Mouse (Mus musculus) neural tube, embryonic 11.5 days (tissue): ENCODE results near the gene Map4k1. TPM values are rescaled to one million over a fixed set of nuclear protein-coding genes. Genes with fewer than 3 reads are reported as not detected.

Experiments
- ATAC-seq: fragments of 200-750 bp; cut with Nextera tagmentation; 2 replicates; pipeline ENCODE4 v1.8.0; 2017; ENCODE audit warnings: moderate number of reproducible peaks, mild to moderate bottlenecking, moderate TSS enrichment, moderate library complexity; ENCODE audit not compliant: insufficient read depth, low FRiP score, low TSS enrichment
- DNase-seq: peaks from one replicate; pipeline ENCODE4 v3.0.0-alpha.2; 2015; ENCODE audit warnings: low spot score
- H3K27ac ChIP-seq: fragments of 300-500 bp; sonication (generic); 2 replicates; pipeline ENCODE4 v1.5.1; 2014; ENCODE audit warnings: low read depth, mild to moderate bottlenecking, low read length
- H3K27me3 ChIP-seq: fragments of 300-500 bp; sonication (generic); 2 replicates; pipeline ENCODE4 v1.6.1; 2014; ENCODE audit warnings: mild to moderate bottlenecking, low read length, mixed read lengths; ENCODE audit not compliant: control insufficient read depth, insufficient read depth
- H3K36me3 ChIP-seq: fragments of 300-500 bp; sonication (generic); 2 replicates; pipeline ENCODE4 v1.6.1; 2014; ENCODE audit warnings: mild to moderate bottlenecking, low read length, moderate library complexity, mixed read lengths; ENCODE audit not compliant: control insufficient read depth, insufficient read depth
- H3K4me1 ChIP-seq: fragments of 300-500 bp; sonication (generic); 2 replicates; pipeline ENCODE4 v1.6.1; 2014; ENCODE audit warnings: low read length, mixed read lengths; ENCODE audit not compliant: control insufficient read depth, insufficient read depth
- H3K4me2 ChIP-seq: fragments of 300-500 bp; sonication (generic); 2 replicates; pipeline ENCODE4 v1.6.1; 2014; ENCODE audit warnings: low read depth, mild to moderate bottlenecking, moderate library complexity
- H3K4me3 ChIP-seq: fragments of 300-500 bp; sonication (generic); 2 replicates; pipeline ENCODE4 v1.5.1; 2014; ENCODE audit warnings: low read depth, low read length
- H3K9ac ChIP-seq: fragments of 300-500 bp; sonication (generic); 2 replicates; pipeline ENCODE4 v1.6.1; 2014; ENCODE audit warnings: mild to moderate bottlenecking, low read length
- H3K9me3 ChIP-seq: fragments of 300-500 bp; sonication (generic); 2 replicates; pipeline ENCODE4 v1.6.1; 2016; ENCODE audit warnings: low read length; ENCODE audit not compliant: control insufficient read depth
- WGBS: fragments of 180-500 bp; shearing (Covaris S2); extraction: QIAGEN DNeasy Blood & Tissue Kit; methylation state at CpG from one replicate; pipeline ENCODE4 v1.1.7; 2014; 5-methylcytosine and 5-hydroxymethylcytosine counted together
- polyA plus RNA-seq: library from polyadenylated mRNA; unstranded; fragments of >200 nt; fragmentation: Nextera tagmentation; extraction: Ambion mirVana; gene quantifications from 2 replicates; pipeline ENCODE4 v1.2.1, GENCODE M21; 2014

The Map4k1 gene
- polyA plus RNA-seq, 1 experiment from 2014 or later = 6.2 TPM

- 74% methylated on average over 5 of the region's 5 CpGs for WGBS
These were observed 38.2 kb upstream of the Map4k1 start for GRCm38 (mm10) chr7:28943451-28944180.

DNA sequence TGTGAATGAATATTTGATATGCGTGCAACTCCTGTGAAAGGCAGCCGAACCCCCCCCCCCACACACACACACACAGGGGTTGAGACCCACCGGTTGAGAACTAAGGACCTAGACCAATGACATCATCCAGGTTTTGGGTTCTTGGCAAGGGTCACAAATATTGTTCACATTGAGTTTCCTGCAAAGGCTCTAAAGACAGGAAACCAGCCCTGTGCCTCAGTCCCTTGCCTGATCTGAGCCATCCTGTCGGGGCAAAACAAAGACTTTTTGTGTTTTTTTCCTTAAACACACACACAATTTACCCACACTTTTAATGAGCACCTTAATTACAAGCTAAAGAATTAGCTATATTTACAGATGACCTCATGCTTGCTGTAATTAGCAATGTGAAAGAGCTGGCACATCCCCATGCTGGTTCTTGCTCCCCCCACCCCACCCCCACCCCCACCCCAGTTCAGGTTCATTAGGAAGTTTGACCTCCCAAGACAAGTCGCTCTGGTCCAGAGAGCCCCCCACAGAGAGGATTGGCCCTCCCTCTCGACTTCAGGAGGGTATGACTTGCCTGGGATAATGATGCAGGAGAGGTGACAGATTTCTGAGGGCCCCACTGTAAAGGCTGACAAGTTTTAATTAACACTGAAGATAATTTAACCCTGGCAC, 37.0 kb upstream of the Map4k1 start:
- Histone ChIP-seq H3K36me3 (no peaks in the 10 kb centered on the region), H3K27ac (no peak overlapping the region), H3K9ac (no peak overlapping the region), H3K4me3 (no peak overlapping the region), H3K4me1 (peaks cover 6% of the 10 kb centered on the region; the same call in 1 of the 2 replicates), H3K27me3 (no peaks in the 10 kb centered on the region), H3K9me3 (no peaks in the 10 kb centered on the region), H3K4me2 (no peak overlapping the region)
- ATAC-seq (no peak), DNase-seq (no peak)
- 45% methylated on average over 6 of the region's 6 CpGs for WGBS

More at GRCm38 (mm10) chr7:28943451-28944180, 38.2 kb upstream of the Map4k1 start:
- Histone ChIP-seq H3K4me1 (peaks cover 14% of the 10 kb centered on the region; the same call in 1 of the 2 replicates), H3K9ac (no peak overlapping the region), H3K4me2 (no peak overlapping the region), H3K36me3 (no peaks in the 10 kb centered on the region), H3K4me3 (no peak overlapping the region), H3K27ac (no peak overlapping the region), H3K9me3 (no peaks in the 10 kb centered on the region), H3K27me3 (no peaks in the 10 kb centered on the region)
- DNase-seq (no peak), ATAC-seq (no peak)

DNA sequence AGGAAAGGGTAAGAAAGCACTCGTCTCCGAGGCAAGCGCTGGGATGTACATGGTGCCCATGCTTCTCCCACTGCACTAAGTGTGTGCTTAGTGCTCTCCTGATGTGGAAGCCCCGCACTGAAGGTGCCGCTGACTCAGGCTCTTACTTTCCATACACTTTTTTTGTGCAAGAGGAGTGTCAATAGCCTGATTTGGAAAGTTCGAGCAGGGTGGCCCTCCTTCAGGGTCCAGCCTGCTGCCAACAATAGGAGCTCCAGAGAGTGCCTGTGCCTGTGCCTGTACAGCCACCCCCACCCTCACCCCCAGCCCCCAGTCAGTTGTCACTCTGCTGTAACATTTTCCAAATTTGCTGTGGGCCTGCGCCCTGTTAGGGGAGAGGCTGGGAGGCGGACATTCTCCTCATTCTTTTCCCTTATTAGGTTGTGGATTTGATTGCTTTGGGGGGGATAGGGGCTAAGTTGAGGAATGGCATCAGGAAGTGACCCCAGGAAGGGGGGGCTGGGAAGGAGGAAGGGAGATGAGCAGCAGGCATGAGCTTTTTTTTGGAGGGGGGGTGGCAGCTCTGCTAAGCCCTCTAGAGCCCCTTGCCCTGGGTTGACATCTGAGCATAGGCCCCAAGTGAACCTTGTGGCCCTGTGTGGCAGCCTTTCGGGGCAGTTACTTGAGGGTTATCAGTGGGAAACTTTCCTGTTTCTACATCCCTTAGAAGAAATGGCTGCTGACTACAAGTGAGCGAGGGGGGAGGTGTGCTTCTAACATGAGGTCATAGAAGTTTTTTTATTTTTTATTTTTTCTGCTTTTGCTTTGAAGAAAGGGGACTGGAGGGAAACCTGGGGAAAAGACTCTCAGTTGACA, 36.2 kb upstream of the Map4k1 start:
- Histone ChIP-seq H3K27me3 (no peaks in the 10 kb centered on the region), H3K9ac (no peak overlapping the region), H3K4me3 (no peak overlapping the region), H3K9me3 (no peaks in the 10 kb centered on the region), H3K36me3 (no peaks in the 10 kb centered on the region), H3K27ac (peak overlapping the region; percentile 2; the same call in 1 of the 2 replicates), H3K4me1 (peaks cover 6% of the 10 kb centered on the region), H3K4me2 (no peak overlapping the region)
- DNase-seq (peak; percentile 39), ATAC-seq (no peak)
- WGBS = 28% methylated on average over 10 of the region's 10 CpGs

- WGBS = 4% methylated on average over 1 of the region's 1 CpGs
- Histone ChIP-seq H3K4me1 (peaks cover 6% of the 10 kb centered on the region), H3K27me3 (no peaks in the 10 kb centered on the region), H3K36me3 (no peaks in the 10 kb centered on the region), H3K9ac (no peak overlapping the region), H3K4me3 (no peak overlapping the region), H3K27ac (peak overlapping the region; percentile 2; the same call in 1 of the 2 replicates), H3K9me3 (no peaks in the 10 kb centered on the region), H3K4me2 (no peak overlapping the region)
- DNase-seq = peak; percentile 12
- no peak for ATAC-seq
These were observed 35.6 kb upstream of the Map4k1 start for GRCm38 (mm10) chr7:28946271-28946610.

- no peaks in the 10 kb centered on the region for H3K9me3 ChIP-seq
- ATAC-seq (no peak), DNase-seq (no peak)
- WGBS = 93% methylated on average over 7 of the region's 7 CpGs
- H3K4me2 ChIP-seq = no peak overlapping the region
- no peak overlapping the region for H3K4me3 ChIP-seq
- no peak overlapping the region for H3K27ac ChIP-seq
- H3K36me3 ChIP-seq = no peaks in the 10 kb centered on the region
- peaks cover 21% of the 10 kb centered on the region for H3K4me1 ChIP-seq
- no peak overlapping the region for H3K9ac ChIP-seq
- H3K27me3 ChIP-seq = no peaks in the 10 kb centered on the region
These were observed 33.1 kb upstream of the Map4k1 start for GRCm38 (mm10) chr7:28948746-28949145.

- H3K4me1 ChIP-seq = peaks cover 24% of the 10 kb centered on the region
- 87% methylated on average over 2 of the region's 2 CpGs for WGBS
These were observed 32.6 kb upstream of the Map4k1 start for GRCm38 (mm10) chr7:28949298-28949697.

GRCm38 (mm10) chr7:28950346-28951037, 31.4 kb upstream of the Map4k1 start:
- H3K27ac ChIP-seq = no peak overlapping the region
- no peaks in the 10 kb centered on the region for H3K36me3 ChIP-seq
- no peaks in the 10 kb centered on the region for H3K9me3 ChIP-seq
- H3K27me3 ChIP-seq = no peaks in the 10 kb centered on the region
- 89% methylated on average over 10 of the region's 10 CpGs for WGBS
- no peak for DNase-seq
- H3K4me2 ChIP-seq = no peak overlapping the region
- H3K4me1 ChIP-seq = peaks cover 24% of the 10 kb centered on the region
- H3K4me3 ChIP-seq = no peak overlapping the region
- no peak overlapping the region for H3K9ac ChIP-seq
- ATAC-seq = no peak

More at GRCm38 (mm10) chr7:28949298-28949697, 32.6 kb upstream of the Map4k1 start:
- DNase-seq (no peak), ATAC-seq (no peak)
- Histone ChIP-seq H3K4me2 (no peak overlapping the region), H3K4me3 (no peak overlapping the region), H3K36me3 (no peaks in the 10 kb centered on the region), H3K9ac (no peak overlapping the region), H3K27me3 (no peaks in the 10 kb centered on the region), H3K27ac (no peak overlapping the region), H3K9me3 (no peaks in the 10 kb centered on the region)

DNA sequence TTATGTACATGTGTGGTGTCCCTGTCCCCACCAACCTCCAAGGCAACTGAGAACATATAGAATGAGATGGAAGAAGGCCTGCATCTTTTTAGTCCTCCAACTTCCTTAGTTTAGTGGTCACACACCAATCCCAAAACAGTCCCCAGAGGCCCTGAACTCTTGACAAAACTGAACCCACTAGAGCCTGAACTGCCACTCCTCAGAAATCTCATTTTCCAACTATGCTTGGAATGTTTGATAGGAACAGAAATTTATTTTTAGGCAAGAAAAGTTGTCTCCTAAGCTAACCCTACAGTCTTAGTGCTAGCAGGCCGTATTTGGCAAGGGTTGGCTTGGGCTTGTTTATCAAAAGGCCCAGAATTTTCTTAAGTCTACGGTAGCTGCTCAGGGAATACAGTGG, 30.1 kb upstream of the Map4k1 start:
- no peak overlapping the region for H3K27ac ChIP-seq
- H3K4me3 ChIP-seq = no peak overlapping the region
- 95% methylated on average over 2 of the region's 2 CpGs for WGBS

More for the DNA sequence above, 30.1 kb upstream of the Map4k1 start:
- no peak overlapping the region for H3K9ac ChIP-seq
- H3K36me3 ChIP-seq = no peaks in the 10 kb centered on the region
- ATAC-seq = no peak
- DNase-seq = no peak
- H3K9me3 ChIP-seq = no peaks in the 10 kb centered on the region
- H3K27me3 ChIP-seq = no peaks in the 10 kb centered on the region
- no peak overlapping the region for H3K4me2 ChIP-seq
- peaks cover 18% of the 10 kb centered on the region for H3K4me1 ChIP-seq
